Mouse (Mus musculus) liver, adult 2 months (tissue): ENCODE measurements around the gene C530008M17Rik. TPM values are rescaled to one million over a fixed set of nuclear protein-coding genes. Genes with fewer than 3 reads are reported as not detected.

ENCODE experiments used
- DNase-seq: peaks from one replicate; pipeline ENCODE4 v3.0.0-alpha.2; 2011; ENCODE audit warnings: low read depth, low spot score; ENCODE audit errors: extremely low read depth
- H3K27ac ChIP-seq: fragments of 200-500 bp; replicated peaks from 2 replicates; pipeline ENCODE4 v1.5.1; 2012; ENCODE audit warnings: low read depth, mild to moderate bottlenecking, control low read depth, inconsistent platforms, low read length; ENCODE audit not compliant: insufficient read depth
- H3K27me3 ChIP-seq: fragments of 200-500 bp; 2 replicates; pipeline ENCODE4 v1.6.1; 2012; ENCODE audit warnings: mild to moderate bottlenecking, moderate library complexity, low read length, inconsistent platforms; ENCODE audit not compliant: control insufficient read depth, insufficient read depth
- H3K36me3 ChIP-seq: fragments of 200-500 bp; 2 replicates; pipeline ENCODE4 v1.6.1; 2012; ENCODE audit warnings: low read length, inconsistent platforms; ENCODE audit not compliant: control insufficient read depth, insufficient read depth
- H3K4me1 ChIP-seq: fragments of 200-500 bp; 2 replicates; pipeline ENCODE4 v1.6.1; 2011; ENCODE audit warnings: low read length; ENCODE audit not compliant: control insufficient read depth, insufficient read depth
- H3K4me3 ChIP-seq: fragments of 200-500 bp; 2 replicates; pipeline ENCODE4 v1.5.1; 2011; ENCODE audit warnings: low read depth, mild to moderate bottlenecking, control low read depth, low read length, moderate library complexity; ENCODE audit not compliant: insufficient read depth
- H3K79me2 ChIP-seq: fragments of 200-500 bp; 2 replicates; pipeline ENCODE4 v1.6.1; 2012; ENCODE audit warnings: inconsistent platforms, mild to moderate bottlenecking, low read length, moderate library complexity; ENCODE audit not compliant: control insufficient read depth, insufficient read depth
- H3K9ac ChIP-seq: fragments of 200-500 bp; 2 replicates; pipeline ENCODE4 v1.6.1; 2012; ENCODE audit warnings: low read depth, mild to moderate bottlenecking, control low read depth, inconsistent platforms, low read length
- CTCF ChIP-seq: fragments of 200-500 bp; IDR thresholded peaks from 2 replicates; pipeline ENCODE4 v1.5.1; 2011; ENCODE audit warnings: low read depth, low read length, control low read depth
- POLR2A ChIP-seq: fragments of 200-500 bp; IDR thresholded peaks from 2 replicates; pipeline ENCODE4 v1.6.1; 2011; ENCODE audit warnings: low read length, control low read depth; ENCODE audit not compliant: insufficient read depth; ENCODE audit errors: extremely low read depth
- WGBS: fragments of 180-500 bp; shearing (Covaris S2); methylation state at CpG from one replicate; pipeline ENCODE4 v1.1.7; 2018; 5-methylcytosine and 5-hydroxymethylcytosine counted together
- polyA plus RNA-seq: library from polyadenylated mRNA; depleted of rRNA; stranded (reverse); fragments of >200 nt; gene quantifications from 2 replicates; pipeline ENCODE4 v1.2.3, GENCODE M21; 2012; rRNA removed
- total RNA-seq: library from RNA; depleted of rRNA; stranded (reverse); fragments of >200 nt; gene quantifications from 2 replicates; pipeline ENCODE4 v1.2.3, GENCODE M21; 2014; rRNA removed

C530008M17Rik gene
- total RNA-seq (under 0.01 and 0.07 TPM in 2 replicates), polyA plus RNA-seq (0.01 and 0.02 TPM in 2 replicates)

GRCm38 (mm10) chr5:76656212-76656611 lies at the start of gene C530008M17Rik:
C530008M17Rik (plus strand) TSS chr5:76656512.
- WGBS: 98% methylated on average over 2 of the region's 2 CpGs
- Histone ChIP-seq H3K4me3 (peak within 1 kb of the TSS; percentile 23; the same call in 1 of the 2 replicates), H3K27ac (no peak within 1 kb of the TSS)

GRCm38 (mm10) chr5:76609702-76610370 lies 46.5 kb upstream of the C530008M17Rik start:
- no peak for TF ChIP-seq CTCF
- no peak for TF ChIP-seq POLR2A
- Histone ChIP-seq H3K4me3 (no peak overlapping the region), H3K9ac (no peak overlapping the region), H3K79me2 (no peaks in the 10 kb centered on the region), H3K27me3 (no peaks in the 10 kb centered on the region), H3K36me3 (peaks cover 40% of the 10 kb centered on the region), H3K4me1 (no peaks in the 10 kb centered on the region), H3K27ac (no peak overlapping the region)
- no peak for DNase-seq
- 76% methylated on average over 8 of the region's 8 CpGs for WGBS

More at GRCm38 (mm10) chr5:76656212-76656611, at the start of gene C530008M17Rik:
- TF ChIP-seq CTCF: no peak
- no peak for TF ChIP-seq POLR2A
- Histone ChIP-seq H3K79me2 (no peaks in the 10 kb centered on the region), H3K4me1 (peaks cover 5% of the 10 kb centered on the region), H3K27me3 (peaks cover 12% of the 10 kb centered on the region), H3K9ac (no peak within 1 kb of the TSS), H3K36me3 (no peaks in the 10 kb centered on the region)
- DNase-seq: no peak

- WGBS: 97% methylated on average over 6 of the region's 6 CpGs
- Histone ChIP-seq H3K79me2 (no peaks in the 10 kb centered on the region), H3K9ac (no peak overlapping the region), H3K36me3 (peaks cover 43% of the 10 kb centered on the region), H3K4me1 (no peaks in the 10 kb centered on the region), H3K27me3 (no peaks in the 10 kb centered on the region), H3K27ac (no peak overlapping the region), H3K4me3 (no peak overlapping the region)
- TF ChIP-seq CTCF (no peak), POLR2A (no peak)
- DNase-seq: no peak
These were observed 43.3 kb upstream of the C530008M17Rik start for GRCm38 (mm10) chr5:76612867-76613499.

GRCm38 (mm10) chr5:76615276-76615675 lies 41.0 kb upstream of the C530008M17Rik start:
- peaks cover 45% of the 10 kb centered on the region for H3K36me3 ChIP-seq

GRCm38 (mm10) chr5:76616196-76616747 lies 40.0 kb upstream of the C530008M17Rik start:
- H3K79me2 ChIP-seq: no peaks in the 10 kb centered on the region
- WGBS: 89% methylated on average over 2 of the region's 2 CpGs
- H3K27me3 ChIP-seq: no peaks in the 10 kb centered on the region
- DNase-seq: no peak
- no peak overlapping the region for H3K9ac ChIP-seq
- no peak for TF ChIP-seq CTCF
- TF ChIP-seq POLR2A: no peak
- peaks cover 43% of the 10 kb centered on the region for H3K36me3 ChIP-seq
- H3K4me3 ChIP-seq: no peak overlapping the region
- no peaks in the 10 kb centered on the region for H3K4me1 ChIP-seq
- H3K27ac ChIP-seq: no peak overlapping the region

More at GRCm38 (mm10) chr5:76615276-76615675, 41.0 kb upstream of the C530008M17Rik start:
- 96% methylated on average over 8 of the region's 8 CpGs for WGBS
- Histone ChIP-seq H3K27ac (no peak overlapping the region), H3K79me2 (no peaks in the 10 kb centered on the region), H3K4me3 (no peak overlapping the region), H3K9ac (no peak overlapping the region), H3K4me1 (no peaks in the 10 kb centered on the region), H3K27me3 (no peaks in the 10 kb centered on the region)
- no peak for TF ChIP-seq CTCF
- TF ChIP-seq POLR2A: no peak
- DNase-seq: no peak

- H3K4me1 ChIP-seq: no peaks in the 10 kb centered on the region
- H3K9ac ChIP-seq: no peak overlapping the region
- DNase-seq: no peak
- no peak overlapping the region for H3K4me3 ChIP-seq
- H3K27me3 ChIP-seq: no peaks in the 10 kb centered on the region
- WGBS: 93% methylated on average over 7 of the region's 7 CpGs
- no peak overlapping the region for H3K27ac ChIP-seq
- peaks cover 31% of the 10 kb centered on the region for H3K36me3 ChIP-seq
- no peak for TF ChIP-seq POLR2A
- no peak for TF ChIP-seq CTCF
- no peaks in the 10 kb centered on the region for H3K79me2 ChIP-seq
These were observed 37.6 kb upstream of the C530008M17Rik start for GRCm38 (mm10) chr5:76618750-76619149.
